Mouse (Mus musculus) gastrocnemius, adult 8-10 months (tissue): ENCODE results near the gene Orc3. TPM values are rescaled to one million over a fixed set of nuclear protein-coding genes. Genes with fewer than 3 reads are reported as not detected.

Experiments used
- total RNA-seq, 4 experiments: library from RNA; stranded (reverse); gene quantifications; 2 replicates each; pipeline ENCODE4 v1.2.4; 2022

Orc3 gene
- total RNA-seq, 4 experiments from 2014 or later, result 38.1 to 45.3 (median 38.7) TPM

Other genes with a start within 250 kb of the Orc3 start
- 10 to 100 TPM; 40.6 to 50.8 (median 44.0) TPM for gene Akirin2, start 64.0 kb downstream of the Orc3 start, total RNA-seq
- 10 to 100 TPM; 15.2 to 19.2 (median 18.0) TPM for gene Rars2, start within 50 bp of the Orc3 start, total RNA-seq
- 10 to 100 TPM; 11.5 to 14.0 (median 13.7) TPM for gene Slc35a1, start 72.5 kb upstream of the Orc3 start, total RNA-seq
- gene Cfap206, start 115.3 kb upstream of the Orc3 start, total RNA-seq, result not detected
- gene Gm136, start 141.3 kb upstream of the Orc3 start, total RNA-seq, result not detected
- 10 to 100 TPM; 25.1 to 31.3 (median 28.3) TPM for gene Smim8, start 163.5 kb upstream of the Orc3 start, total RNA-seq